Mouse (Mus musculus) left cerebral cortex, postnatal 25 days (tissue): Measurements from ENCODE around the gene Nrxn1. TPM values are rescaled to one million over a fixed set of nuclear protein-coding genes. Genes with fewer than 3 reads are reported as not detected.

ENCODE experiments used
- DNase-seq, 2 experiments: peaks; one replicate each; pipeline ENCODE4 v3.0.0; 2022; ENCODE audit warnings: low spot score in 2 of 2, mixed read lengths in 1 of 2
- intact Hi-C: fragments of 180-260 bp; cut with DNase I; formaldehyde crosslinking; loops from one replicate; pipeline ENCODE4 v1.15.1; 2025
- total RNA-seq, 2 experiments: library from RNA; stranded (reverse); gene quantifications; 2 replicates each; pipeline ENCODE4 v1.2.3; 2021

Gene Nrxn1
- total RNA-seq, 2 experiments from 2014 or later = 569 to 611 TPM

GRCm38 (mm10) chr17:90396357-90396756 is 696.5 kb downstream of the Nrxn1 start:
- no peak for DNase-seq
- intact Hi-C loops = no loop called here

GRCm38 (mm10) chr17:90394606-90395005 is 698.3 kb downstream of the Nrxn1 start:
- intact Hi-C loops = no loop called here
- no peak for DNase-seq

DNA sequence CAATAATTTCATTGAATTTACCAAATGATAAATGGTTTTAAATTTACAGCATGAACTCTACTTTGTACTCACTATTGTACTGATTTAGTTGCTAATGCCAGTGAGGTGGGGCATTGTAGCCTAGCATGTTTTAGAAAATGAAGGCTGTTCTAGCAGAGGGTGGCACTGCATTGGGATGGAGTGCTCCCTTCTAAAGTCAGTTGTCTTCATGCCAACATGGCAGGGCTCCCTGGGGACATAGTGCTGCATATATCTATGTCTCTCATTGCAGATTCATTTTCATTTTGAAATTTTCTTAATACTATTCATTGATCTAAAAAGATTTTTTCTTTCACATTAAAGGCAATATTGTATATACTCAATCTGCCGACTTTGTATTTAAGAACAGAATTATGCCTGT is 700.1 kb downstream of the Nrxn1 start:
- DNase-seq = no peak
- intact Hi-C loops = no loop called here

DNA sequence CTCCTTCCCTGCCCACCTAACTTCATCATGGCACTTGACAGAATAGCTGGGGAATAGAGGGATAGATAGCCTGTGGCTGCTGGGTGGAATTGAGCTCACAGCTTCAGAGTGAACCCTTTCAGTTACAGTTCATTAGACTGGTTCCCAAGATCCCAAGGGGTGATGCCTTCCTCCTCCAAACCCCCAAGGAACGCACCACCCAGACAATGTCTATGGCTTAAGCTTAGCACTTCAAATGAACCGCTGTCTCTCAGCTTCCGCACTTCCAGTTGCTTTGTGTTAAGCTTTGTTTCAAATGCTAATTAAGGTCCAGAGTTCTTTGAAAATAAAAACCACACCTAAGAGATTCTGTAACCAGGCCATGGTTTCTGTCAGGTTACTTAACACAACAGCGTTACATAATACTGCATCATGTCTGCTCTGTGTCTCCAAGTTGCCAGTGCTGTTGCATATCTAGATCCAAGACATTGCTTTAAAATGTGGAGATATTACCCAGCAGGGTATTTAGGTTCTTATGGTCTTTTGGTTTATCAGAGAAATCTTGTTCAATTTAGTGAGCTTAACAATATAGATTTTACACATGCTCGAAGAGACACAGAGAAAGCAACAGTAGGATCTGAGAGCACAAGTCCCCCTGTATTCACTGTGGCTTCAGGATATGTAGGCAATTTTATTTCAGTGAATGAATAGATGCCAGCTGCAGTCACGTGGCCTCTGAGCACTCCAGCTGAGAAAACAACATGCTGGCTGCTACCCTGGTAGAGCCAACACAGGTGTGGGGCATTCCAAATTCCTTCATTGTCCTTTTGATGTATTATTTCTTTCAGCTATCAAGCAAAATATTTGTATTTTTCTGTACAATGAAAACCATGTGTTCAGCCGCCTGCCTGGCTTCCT is 702.3 kb downstream of the Nrxn1 start:
- intact Hi-C loops = no loop called here
- DNase-seq = peak in 1 of 2 experiments; percentile 53

GRCm38 (mm10) chr17:90384856-90385255 is 708.0 kb downstream of the Nrxn1 start:
- intact Hi-C loops = no loop called here
- peak in 1 of 2 experiments; percentile 81 for DNase-seq

- intact Hi-C loops = no loop called here
These were observed 710.1 kb downstream of the Nrxn1 start for GRCm38 (mm10) chr17:90382496-90383443.

GRCm38 (mm10) chr17:90376533-90376932 is 716.3 kb downstream of the Nrxn1 start:
- DNase-seq = no peak
- intact Hi-C loops = no loop called here

More at GRCm38 (mm10) chr17:90382496-90383443, 710.1 kb downstream of the Nrxn1 start:
- peak in 1 of 2 experiments; percentile 49 for DNase-seq

- intact Hi-C loops = no loop called here
- DNase-seq = peak in 1 of 2 experiments; percentile 48
These were observed 730.7 kb downstream of the Nrxn1 start for GRCm38 (mm10) chr17:90362169-90362568.

DNA sequence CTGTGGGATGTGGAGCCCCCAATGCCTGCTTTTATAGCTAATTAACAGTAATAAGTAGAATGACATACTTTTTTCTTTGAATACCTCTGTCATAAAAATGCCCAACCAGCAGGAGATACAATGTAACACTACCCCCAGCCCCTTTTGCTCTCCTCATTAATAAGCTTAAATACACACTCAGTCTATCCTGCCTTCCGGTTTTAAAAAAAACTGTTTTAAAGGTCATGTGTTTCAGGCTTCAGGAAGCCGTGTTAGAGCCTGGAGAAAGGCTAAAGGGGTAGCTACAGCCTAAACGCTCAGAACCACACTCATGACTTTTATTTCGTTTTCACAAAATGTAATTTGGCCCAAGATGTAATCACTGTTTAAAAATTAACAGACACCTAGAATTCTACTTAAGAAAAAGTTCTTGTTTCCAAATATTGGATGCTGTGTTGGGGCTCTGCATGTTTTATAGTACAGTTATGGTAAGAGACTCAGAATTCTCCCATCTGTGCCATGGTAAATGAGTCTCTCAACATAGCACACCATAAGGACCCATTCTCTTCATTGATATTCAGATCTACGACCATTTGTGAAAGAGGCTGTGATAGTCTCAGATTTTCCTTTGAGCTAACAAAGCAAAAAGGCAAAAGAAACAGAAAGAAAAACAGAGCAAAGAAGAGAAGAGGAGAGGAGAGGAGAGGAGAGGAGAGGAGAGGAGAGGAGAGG is 743.3 kb downstream of the Nrxn1 start:
- intact Hi-C loops = no loop called here
- no peak for DNase-seq

DNA sequence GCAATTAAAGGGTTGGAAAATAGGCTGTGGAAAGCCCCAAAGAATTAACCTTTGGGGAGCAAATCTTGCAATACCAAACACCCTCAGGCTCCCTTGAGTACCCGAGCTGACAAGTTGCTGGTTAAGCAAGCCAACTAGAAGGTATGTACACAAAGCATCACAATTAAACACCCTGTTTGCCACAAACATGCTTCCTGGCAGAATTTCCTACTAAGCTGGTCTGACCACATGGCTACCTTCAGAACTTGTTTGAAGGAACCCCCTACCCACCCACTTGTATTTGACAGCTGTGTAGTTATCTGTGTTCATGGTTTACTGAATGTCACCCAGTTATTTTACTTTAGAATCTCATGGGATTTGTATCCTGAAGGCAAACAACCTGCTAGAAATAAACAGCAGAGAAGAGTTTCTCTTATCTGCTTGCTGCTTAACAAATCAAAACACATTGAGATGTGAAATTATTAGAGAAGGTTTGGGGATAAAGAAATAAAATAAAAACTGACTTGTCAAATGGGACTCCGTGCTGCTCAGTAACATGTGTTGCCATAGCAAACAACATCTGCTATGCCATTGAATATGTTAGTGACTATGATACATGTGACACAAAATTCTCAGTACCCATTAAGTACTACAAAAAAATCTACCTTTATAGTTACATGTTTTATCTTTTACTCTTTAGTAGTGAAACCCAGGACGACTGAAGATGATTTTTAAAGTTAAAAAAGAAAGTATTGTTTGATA is 746.0 kb downstream of the Nrxn1 start:
- intact Hi-C loops = no loop called here
- no peak for DNase-seq

DNA sequence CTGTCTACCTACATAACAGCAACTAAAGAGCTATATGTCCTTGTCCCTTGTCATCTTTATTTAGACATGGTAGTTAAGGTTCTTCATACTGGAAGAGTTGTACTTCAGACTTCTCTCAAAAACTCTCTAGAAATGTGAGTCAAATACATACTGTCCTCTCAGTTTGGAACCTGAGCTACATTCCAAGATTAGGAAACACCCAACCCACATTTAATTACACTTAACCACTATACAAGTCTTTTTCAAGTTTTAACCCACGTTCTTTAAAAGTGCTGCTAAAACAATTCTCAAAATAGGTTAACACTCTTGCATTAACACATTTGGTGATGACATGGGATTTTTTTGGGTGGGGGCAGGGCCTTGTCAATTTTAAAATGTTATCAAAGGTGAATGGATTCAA is 759.4 kb downstream of the Nrxn1 start:
- DNase-seq = peak in 1 of 2 experiments; percentile 65
- intact Hi-C loops = no loop called here

DNA sequence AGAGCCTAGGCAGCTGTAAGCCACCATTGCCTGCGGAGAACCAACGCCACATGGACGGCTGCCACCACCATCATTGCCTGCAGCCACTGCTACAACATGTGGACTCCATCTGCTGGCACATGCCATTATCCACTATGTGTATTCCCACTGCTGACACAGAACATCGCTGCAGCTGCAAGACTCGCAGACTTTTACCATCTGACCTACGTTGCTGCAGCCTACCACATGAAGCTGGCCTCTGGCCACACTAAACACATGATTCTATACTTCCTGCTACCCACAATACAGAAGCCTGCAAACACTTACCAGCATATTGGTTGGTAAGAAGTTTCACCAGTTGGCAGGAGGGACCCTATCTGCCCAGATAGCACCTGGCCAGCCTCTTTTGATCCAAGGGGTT is 769.2 kb downstream of the Nrxn1 start:
- intact Hi-C loops = no loop called here
- DNase-seq = no peak

- no peak for DNase-seq
- intact Hi-C loops = no loop called here
These were observed 820.6 kb downstream of the Nrxn1 start for GRCm38 (mm10) chr17:90272225-90272624.

- no peak for DNase-seq
These were observed 821.7 kb downstream of the Nrxn1 start for GRCm38 (mm10) chr17:90271165-90271564.

GRCm38 (mm10) chr17:90269143-90269542 is 823.7 kb downstream of the Nrxn1 start:
- intact Hi-C loops = no loop called here
- no peak for DNase-seq

More at GRCm38 (mm10) chr17:90271165-90271564, 821.7 kb downstream of the Nrxn1 start:
- intact Hi-C loops = no loop called here

DNA sequence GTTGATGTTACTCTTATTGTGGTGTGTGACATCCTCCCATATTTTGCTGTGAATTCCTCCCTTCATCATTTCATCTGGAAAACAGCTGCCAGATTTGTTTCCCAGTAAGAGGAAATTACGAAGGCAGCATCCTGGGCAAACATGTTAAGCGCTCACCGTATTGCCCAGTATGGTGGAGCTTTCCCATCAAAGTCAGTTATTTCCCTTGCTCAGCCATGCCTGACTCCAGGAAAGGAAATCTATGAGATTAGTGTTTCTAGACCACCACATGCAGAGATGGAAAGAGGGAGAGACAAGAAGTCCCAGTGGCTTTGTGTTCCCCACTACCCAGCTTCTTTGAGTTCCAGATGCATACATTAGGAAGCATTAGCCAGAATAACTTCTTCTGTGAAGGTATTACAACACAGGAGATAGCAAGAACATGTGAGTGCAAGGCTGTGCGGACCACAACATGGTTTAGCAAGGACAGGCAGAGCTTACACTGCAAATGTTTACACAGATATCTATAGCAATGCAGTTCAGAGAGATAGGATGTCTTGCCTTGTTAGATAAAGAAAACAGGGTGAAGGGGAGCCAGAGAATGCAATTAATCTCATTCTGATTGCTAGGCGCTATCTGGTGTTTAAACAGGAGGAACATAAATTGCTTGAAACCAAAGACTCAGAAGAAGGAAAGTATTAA is 839.3 kb downstream of the Nrxn1 start:
- intact Hi-C loops = no loop called here

DNA sequence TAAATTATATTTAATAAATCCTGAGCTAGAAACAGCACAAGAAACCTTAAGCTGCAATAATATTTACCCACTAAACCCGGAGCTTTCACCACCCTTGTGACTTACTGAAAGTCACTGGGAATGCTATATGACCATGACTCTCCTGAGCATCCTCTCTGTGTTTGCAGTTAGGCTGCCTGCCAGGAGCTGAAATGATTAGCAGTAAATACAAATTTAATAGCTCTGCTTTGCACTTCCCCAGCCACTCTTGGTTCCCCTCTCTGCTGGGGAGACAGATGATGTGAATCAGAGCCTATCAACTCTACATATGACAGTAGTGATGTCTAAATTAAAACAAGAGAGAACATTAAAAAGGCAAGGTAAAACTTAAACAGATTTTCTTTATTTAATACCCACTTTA is 840.7 kb downstream of the Nrxn1 start:
- DNase-seq = no peak
- intact Hi-C loops = no loop called here

More for the DNA sequence above, 839.3 kb downstream of the Nrxn1 start:
- DNase-seq = no peak

DNA sequence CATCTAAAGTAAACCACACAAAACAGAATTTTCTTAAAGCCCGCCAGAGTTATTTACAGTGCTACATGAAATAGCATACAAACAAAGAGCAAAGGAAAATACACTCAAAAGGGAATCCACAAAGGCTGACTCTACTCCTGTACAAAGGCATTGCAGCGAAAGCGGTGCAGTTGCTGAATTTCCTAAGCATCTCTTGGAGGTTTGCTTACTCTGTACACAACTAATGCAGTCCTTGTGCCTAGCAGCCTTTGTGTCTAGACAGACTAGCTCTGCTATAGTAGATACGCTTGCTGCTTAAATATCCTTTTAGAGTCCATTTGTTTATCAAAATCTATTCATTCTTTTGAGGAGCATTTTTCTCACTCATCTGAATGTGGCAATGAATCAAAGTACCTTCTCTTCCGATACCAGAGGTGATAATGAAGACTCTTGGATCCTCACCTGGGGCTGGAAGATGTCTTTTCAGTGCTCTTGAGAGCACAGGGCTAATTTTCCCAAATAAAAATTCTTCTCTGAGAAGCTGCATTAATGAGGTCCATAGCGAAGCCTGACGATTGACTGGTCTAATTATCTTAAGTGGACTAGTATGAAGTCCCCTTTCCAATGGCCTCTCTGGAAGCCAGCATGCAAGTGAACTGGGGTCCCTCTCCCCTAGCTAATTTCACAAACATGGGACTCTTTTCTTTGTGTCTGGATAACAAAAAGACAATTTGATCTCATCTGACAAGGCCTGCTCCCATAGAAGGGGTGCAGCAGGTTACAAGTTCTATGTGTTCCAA is 845.6 kb downstream of the Nrxn1 start:
- intact Hi-C loops = no loop called here
- no peak for DNase-seq
